Mouse (Mus musculus) limb, embryonic 13.5 days (tissue): ENCODE results near the gene Abca4. TPM values are rescaled to one million over a fixed set of nuclear protein-coding genes. Genes with fewer than 3 reads are reported as not detected.

Experiments used
- ATAC-seq: fragments of 200-750 bp; cut with Nextera tagmentation; 2 replicates; pipeline ENCODE4 v1.8.0; 2017; ENCODE audit warnings: low read depth, moderate number of reproducible peaks, moderate TSS enrichment; ENCODE audit not compliant: low FRiP score
- H3K27ac ChIP-seq: fragments of 300-500 bp; sonication (generic); 2 replicates; pipeline ENCODE4 v1.5.1; 2015; ENCODE audit warnings: inconsistent platforms, mild to moderate bottlenecking, moderate library complexity
- H3K27me3 ChIP-seq: fragments of 300-500 bp; sonication (generic); 2 replicates; pipeline ENCODE4 v1.6.1; 2015; ENCODE audit warnings: mild to moderate bottlenecking, inconsistent platforms
- H3K36me3 ChIP-seq: fragments of 300-500 bp; sonication (generic); 2 replicates; pipeline ENCODE4 v1.6.1; 2015; ENCODE audit warnings: inconsistent platforms, mild to moderate bottlenecking, moderate library complexity
- H3K4me1 ChIP-seq: fragments of 300-500 bp; sonication (generic); 2 replicates; pipeline ENCODE4 v1.6.1; 2015; ENCODE audit warnings: inconsistent platforms
- H3K4me2 ChIP-seq: fragments of 300-500 bp; sonication (generic); replicated peaks from 2 replicates; pipeline ENCODE4 v1.6.1; 2015; ENCODE audit warnings: inconsistent platforms, mild to moderate bottlenecking, moderate library complexity
- H3K4me3 ChIP-seq: fragments of 300-500 bp; sonication (generic); 2 replicates; pipeline ENCODE4 v1.5.1; 2015; ENCODE audit warnings: moderate library complexity, mild to moderate bottlenecking, inconsistent platforms
- H3K9ac ChIP-seq: fragments of 300-500 bp; sonication (generic); 2 replicates; pipeline ENCODE4 v1.6.1; 2015; ENCODE audit warnings: mild to moderate bottlenecking, inconsistent platforms
- H3K9me3 ChIP-seq: fragments of 300-500 bp; sonication (generic); 2 replicates; pipeline ENCODE4 v1.6.1; 2016; ENCODE audit warnings: inconsistent platforms
- WGBS: fragments of 180-500 bp; shearing (Covaris S2); methylation state at CpG from one replicate; pipeline ENCODE4 v1.1.7; 2015; 5-methylcytosine and 5-hydroxymethylcytosine counted together
- polyA plus RNA-seq: library from polyadenylated mRNA; unstranded; fragments of >200 nt; fragmentation: Nextera tagmentation; extraction: Ambion mirVana; gene quantifications from 2 replicates; pipeline ENCODE4 v1.2.1, GENCODE M21; 2015

The Abca4 gene
- polyA plus RNA-seq, 1 experiment from 2014 or later, result 0.83 TPM

GRCm38 (mm10) chr3:122150836-122151235, 106.6 kb downstream of the Abca4 start:
- Histone ChIP-seq H3K36me3 (no peaks in the 10 kb centered on the region), H3K9ac (no peak overlapping the region), H3K4me1 (peaks cover 30% of the 10 kb centered on the region), H3K27ac (no peak overlapping the region), H3K4me3 (no peak overlapping the region), H3K4me2 (no peak overlapping the region), H3K27me3 (no peaks in the 10 kb centered on the region), H3K9me3 (no peaks in the 10 kb centered on the region)
- ATAC-seq, result no peak
- 87% methylated on average over 7 of the region's 7 CpGs for WGBS

- no peaks in the 10 kb centered on the region for H3K36me3 ChIP-seq
- H3K4me3 ChIP-seq, result no peak overlapping the region
- no peak overlapping the region for H3K4me2 ChIP-seq
- no peak for ATAC-seq
- no peaks in the 10 kb centered on the region for H3K27me3 ChIP-seq
- no peaks in the 10 kb centered on the region for H3K9me3 ChIP-seq
- H3K27ac ChIP-seq, result no peak overlapping the region
- WGBS, result 63% methylated on average over 4 of the region's 4 CpGs
- H3K4me1 ChIP-seq, result peaks cover 24% of the 10 kb centered on the region
- no peak overlapping the region for H3K9ac ChIP-seq
Measured at GRCm38 (mm10) chr3:122152431-122152830, 108.2 kb downstream of the Abca4 start.

- H3K36me3 ChIP-seq, result no peaks in the 10 kb centered on the region
- no peak for ATAC-seq
- H3K4me3 ChIP-seq, result no peak overlapping the region
- H3K4me1 ChIP-seq, result peaks cover 8% of the 10 kb centered on the region
- H3K27me3 ChIP-seq, result no peaks in the 10 kb centered on the region
- H3K9ac ChIP-seq, result no peak overlapping the region
- WGBS, result 66% methylated on average over 2 of the region's 2 CpGs
- no peak overlapping the region for H3K4me2 ChIP-seq
- no peaks in the 10 kb centered on the region for H3K9me3 ChIP-seq
- H3K27ac ChIP-seq, result no peak overlapping the region
Measured at GRCm38 (mm10) chr3:122154080-122154479, 109.8 kb downstream of the Abca4 start.

GRCm38 (mm10) chr3:122159447-122159846, 115.2 kb downstream of the Abca4 start:
- Histone ChIP-seq H3K36me3 (no peaks in the 10 kb centered on the region), H3K4me2 (no peak overlapping the region), H3K27me3 (no peaks in the 10 kb centered on the region), H3K4me3 (no peak overlapping the region), H3K9me3 (no peaks in the 10 kb centered on the region), H3K9ac (no peak overlapping the region), H3K4me1 (no peaks in the 10 kb centered on the region), H3K27ac (no peak overlapping the region)
- WGBS, result 83% methylated on average over 1 of the region's 1 CpGs
- no peak for ATAC-seq

- 39% methylated on average over 10 of the region's 10 CpGs for WGBS
- H3K4me2 ChIP-seq, result no peak overlapping the region
- no peak overlapping the region for H3K4me3 ChIP-seq
- H3K9me3 ChIP-seq, result no peaks in the 10 kb centered on the region
- no peaks in the 10 kb centered on the region for H3K27me3 ChIP-seq
- H3K36me3 ChIP-seq, result no peaks in the 10 kb centered on the region
- no peak for ATAC-seq
- peaks cover 5% of the 10 kb centered on the region; the same call in 1 of the 2 replicates for H3K4me1 ChIP-seq
- H3K27ac ChIP-seq, result no peak overlapping the region
- H3K9ac ChIP-seq, result no peak overlapping the region
Measured at GRCm38 (mm10) chr3:122169616-122170178, 125.5 kb downstream of the Abca4 start.

GRCm38 (mm10) chr3:122170621-122171309, 126.5 kb downstream of the Abca4 start:
- Histone ChIP-seq H3K4me1 (no peaks in the 10 kb centered on the region), H3K36me3 (no peaks in the 10 kb centered on the region), H3K4me2 (no peak overlapping the region), H3K27me3 (no peaks in the 10 kb centered on the region), H3K9ac (no peak overlapping the region), H3K4me3 (no peak overlapping the region), H3K9me3 (no peaks in the 10 kb centered on the region), H3K27ac (no peak overlapping the region)
- WGBS, result 89% methylated on average over 10 of the region's 10 CpGs
- ATAC-seq, result no peak

GRCm38 (mm10) chr3:122173526-122174150, 129.4 kb downstream of the Abca4 start:
- Histone ChIP-seq H3K27me3 (no peaks in the 10 kb centered on the region), H3K9ac (no peak overlapping the region), H3K27ac (no peak overlapping the region), H3K4me3 (no peak overlapping the region), H3K4me2 (no peak overlapping the region), H3K9me3 (no peaks in the 10 kb centered on the region), H3K4me1 (no peaks in the 10 kb centered on the region), H3K36me3 (no peaks in the 10 kb centered on the region)
- 83% methylated on average over 15 of the region's 15 CpGs for WGBS
- no peak for ATAC-seq

- Histone ChIP-seq H3K9ac (no peak overlapping the region), H3K36me3 (no peaks in the 10 kb centered on the region), H3K4me3 (no peak overlapping the region), H3K9me3 (no peaks in the 10 kb centered on the region), H3K4me2 (no peak overlapping the region), H3K27ac (no peak overlapping the region), H3K27me3 (no peaks in the 10 kb centered on the region), H3K4me1 (no peaks in the 10 kb centered on the region)
- no peak for ATAC-seq
- 60% methylated on average over 6 of the region's 6 CpGs for WGBS
Measured at GRCm38 (mm10) chr3:122176018-122176417, 131.8 kb downstream of the Abca4 start.

GRCm38 (mm10) chr3:122176706-122177390, 132.6 kb downstream of the Abca4 start:
- H3K27ac ChIP-seq, result no peak overlapping the region
- H3K9ac ChIP-seq, result no peak overlapping the region
- no peaks in the 10 kb centered on the region for H3K4me1 ChIP-seq
- no peaks in the 10 kb centered on the region for H3K36me3 ChIP-seq
- no peaks in the 10 kb centered on the region for H3K9me3 ChIP-seq
- H3K4me2 ChIP-seq, result no peak overlapping the region
- 86% methylated on average over 8 of the region's 8 CpGs for WGBS
- ATAC-seq, result no peak
- no peak overlapping the region for H3K4me3 ChIP-seq
- H3K27me3 ChIP-seq, result no peaks in the 10 kb centered on the region

GRCm38 (mm10) chr3:122184109-122184508, 139.9 kb downstream of the Abca4 start:
- Histone ChIP-seq H3K4me3 (no peak overlapping the region), H3K27ac (no peak overlapping the region), H3K9ac (no peak overlapping the region), H3K27me3 (no peaks in the 10 kb centered on the region), H3K36me3 (no peaks in the 10 kb centered on the region), H3K9me3 (no peaks in the 10 kb centered on the region), H3K4me2 (no peak overlapping the region), H3K4me1 (no peaks in the 10 kb centered on the region)
- ATAC-seq, result no peak
- WGBS, result 58% methylated on average over 11 of the region's 11 CpGs

- 57% methylated on average over 1 of the region's 1 CpGs for WGBS
- Histone ChIP-seq H3K9me3 (no peaks in the 10 kb centered on the region), H3K9ac (no peak overlapping the region)
Measured at GRCm38 (mm10) chr3:122186975-122187374, 142.7 kb downstream of the Abca4 start.

GRCm38 (mm10) chr3:122196621-122197298, 152.5 kb downstream of the Abca4 start:
- no peak overlapping the region for H3K4me2 ChIP-seq
- H3K4me3 ChIP-seq, result no peak overlapping the region
- no peaks in the 10 kb centered on the region for H3K9me3 ChIP-seq
- H3K27ac ChIP-seq, result no peak overlapping the region
- WGBS, result 75% methylated on average over 4 of the region's 4 CpGs
- no peaks in the 10 kb centered on the region for H3K27me3 ChIP-seq
- H3K4me1 ChIP-seq, result peaks cover 10% of the 10 kb centered on the region
- ATAC-seq, result no peak
- H3K9ac ChIP-seq, result no peak overlapping the region
- H3K36me3 ChIP-seq, result no peaks in the 10 kb centered on the region

More at GRCm38 (mm10) chr3:122186975-122187374, 142.7 kb downstream of the Abca4 start:
- H3K4me2 ChIP-seq, result no peak overlapping the region
- no peak overlapping the region for H3K27ac ChIP-seq
- no peaks in the 10 kb centered on the region for H3K27me3 ChIP-seq
- H3K36me3 ChIP-seq, result no peaks in the 10 kb centered on the region
- no peak overlapping the region for H3K4me3 ChIP-seq
- H3K4me1 ChIP-seq, result no peaks in the 10 kb centered on the region
- no peak for ATAC-seq
